Mouse (Mus musculus): ENCODE measurements around the gene Gdpd5. TPM values are rescaled to one million over a fixed set of nuclear protein-coding genes. Genes with fewer than 3 reads are reported as not detected.

The Gdpd5 gene
- polyA plus RNA-seq, 1 experiment from 2014 or later, result 18.6 TPM

- Histone ChIP-seq H3K4me1 (replicated peaks; ENCODE audit: control insufficient read depth, insufficient read depth, low read length) (peaks cover 16% of the 10 kb centered on the region), H3K9me3 (ENCODE audit: control insufficient read depth, low read length) (no peaks in the 10 kb centered on the region), H3K4me3 (ENCODE audit: low read depth, low read length) (no peak overlapping the region), H3K9ac (ENCODE audit: low read length) (no peak overlapping the region), H3K36me3 (ENCODE audit: control insufficient read depth, insufficient read depth, low read length) (no peaks in the 10 kb centered on the region), H3K27me3 (replicated peaks; ENCODE audit: control insufficient read depth, insufficient read depth, low read length) (no peaks in the 10 kb centered on the region), H3K27ac (ENCODE audit: low read depth) (no peak overlapping the region), H3K4me2 (ENCODE audit: low read length) (no peak overlapping the region)
- DNase-seq (ENCODE audit: low spot score) (no peak), ATAC-seq (replicated peaks; ENCODE audit: low FRiP score, low TSS enrichment, low read depth) (no peak)
- WGBS, result 85% methylated on average over 12 of the region's 12 CpGs
Observed at GRCm38 (mm10) chr7:99404031-99404735, 23.0 kb downstream of the Gdpd5 start.

GRCm38 (mm10) chr7:99405386-99406155, 24.4 kb downstream of the Gdpd5 start:
- Histone ChIP-seq H3K27ac (ENCODE audit: low read depth) (no peak overlapping the region), H3K9ac (ENCODE audit: low read length) (no peak overlapping the region), H3K4me2 (ENCODE audit: low read length) (no peak overlapping the region), H3K27me3 (replicated peaks; ENCODE audit: control insufficient read depth, insufficient read depth, low read length) (no peaks in the 10 kb centered on the region), H3K4me1 (replicated peaks; ENCODE audit: control insufficient read depth, insufficient read depth, low read length) (peaks cover 26% of the 10 kb centered on the region), H3K4me3 (ENCODE audit: low read depth, low read length) (no peak overlapping the region), H3K9me3 (ENCODE audit: control insufficient read depth, low read length) (no peaks in the 10 kb centered on the region), H3K36me3 (ENCODE audit: control insufficient read depth, insufficient read depth, low read length) (no peaks in the 10 kb centered on the region)
- no peak for ATAC-seq (replicated peaks; ENCODE audit: low FRiP score, low TSS enrichment, low read depth)
- no peak for DNase-seq (ENCODE audit: low spot score)
- 44% methylated on average over 8 of the region's 8 CpGs for WGBS

GRCm38 (mm10) chr7:99407598-99407997, 26.4 kb downstream of the Gdpd5 start:
- Histone ChIP-seq H3K27ac (ENCODE audit: low read depth) (no peak overlapping the region), H3K4me1 (replicated peaks; ENCODE audit: control insufficient read depth, insufficient read depth, low read length) (peaks cover 16% of the 10 kb centered on the region), H3K9me3 (ENCODE audit: control insufficient read depth, low read length) (no peaks in the 10 kb centered on the region), H3K27me3 (replicated peaks; ENCODE audit: control insufficient read depth, insufficient read depth, low read length) (no peaks in the 10 kb centered on the region), H3K4me2 (ENCODE audit: low read length) (no peak overlapping the region), H3K9ac (ENCODE audit: low read length) (no peak overlapping the region), H3K36me3 (ENCODE audit: control insufficient read depth, insufficient read depth, low read length) (no peaks in the 10 kb centered on the region), H3K4me3 (ENCODE audit: low read depth, low read length) (no peak overlapping the region)
- WGBS, result 85% methylated on average over 2 of the region's 2 CpGs
- DNase-seq (ENCODE audit: low spot score) (no peak), ATAC-seq (replicated peaks; ENCODE audit: low FRiP score, low TSS enrichment, low read depth) (no peak)

- H3K27me3 ChIP-seq (replicated peaks; ENCODE audit: control insufficient read depth, insufficient read depth, low read length), result no peaks in the 10 kb centered on the region
- 60% methylated on average over 8 of the region's 8 CpGs for WGBS
- DNase-seq (ENCODE audit: low spot score), result no peak
- no peak overlapping the region for H3K9ac ChIP-seq (ENCODE audit: low read length)
- H3K27ac ChIP-seq (ENCODE audit: low read depth), result peak overlapping the region; percentile 11; the same call in 1 of the 2 replicates
- peaks cover 16% of the 10 kb centered on the region for H3K4me1 ChIP-seq (replicated peaks; ENCODE audit: control insufficient read depth, insufficient read depth, low read length)
- H3K4me2 ChIP-seq (ENCODE audit: low read length), result no peak overlapping the region
- ATAC-seq (replicated peaks; ENCODE audit: low FRiP score, low TSS enrichment, low read depth), result no peak
- H3K36me3 ChIP-seq (ENCODE audit: control insufficient read depth, insufficient read depth, low read length), result no peaks in the 10 kb centered on the region
- no peaks in the 10 kb centered on the region for H3K9me3 ChIP-seq (ENCODE audit: control insufficient read depth, low read length)
- H3K4me3 ChIP-seq (ENCODE audit: low read depth, low read length), result no peak overlapping the region
Observed at GRCm38 (mm10) chr7:99409441-99410222, 28.4 kb downstream of the Gdpd5 start.

- no peak for ATAC-seq (replicated peaks; ENCODE audit: low FRiP score, low TSS enrichment, low read depth)
- no peak overlapping the region for H3K4me2 ChIP-seq (ENCODE audit: low read length)
- WGBS, result 74% methylated on average over 9 of the region's 9 CpGs
Observed at GRCm38 (mm10) chr7:99410315-99410714, 29.1 kb downstream of the Gdpd5 start.

GRCm38 (mm10) chr7:99411047-99411779, 30.0 kb downstream of the Gdpd5 start:
- no peaks in the 10 kb centered on the region for H3K9me3 ChIP-seq (ENCODE audit: control insufficient read depth, low read length)
- no peak overlapping the region for H3K9ac ChIP-seq (ENCODE audit: low read length)
- H3K4me3 ChIP-seq (ENCODE audit: low read depth, low read length), result no peak overlapping the region
- no peak for DNase-seq (ENCODE audit: low spot score)
- H3K27ac ChIP-seq (ENCODE audit: low read depth), result no peak overlapping the region
- peaks cover 16% of the 10 kb centered on the region for H3K4me1 ChIP-seq (replicated peaks; ENCODE audit: control insufficient read depth, insufficient read depth, low read length)
- H3K36me3 ChIP-seq (ENCODE audit: control insufficient read depth, insufficient read depth, low read length), result no peaks in the 10 kb centered on the region
- no peaks in the 10 kb centered on the region for H3K27me3 ChIP-seq (replicated peaks; ENCODE audit: control insufficient read depth, insufficient read depth, low read length)
- no peak overlapping the region for H3K4me2 ChIP-seq (ENCODE audit: low read length)
- 47% methylated on average over 6 of the region's 6 CpGs for WGBS
- ATAC-seq (replicated peaks; ENCODE audit: low FRiP score, low TSS enrichment, low read depth), result no peak

More at GRCm38 (mm10) chr7:99410315-99410714, 29.1 kb downstream of the Gdpd5 start:
- DNase-seq (ENCODE audit: low spot score), result no peak
- Histone ChIP-seq H3K36me3 (ENCODE audit: control insufficient read depth, insufficient read depth, low read length) (no peaks in the 10 kb centered on the region), H3K4me1 (replicated peaks; ENCODE audit: control insufficient read depth, insufficient read depth, low read length) (peaks cover 16% of the 10 kb centered on the region), H3K27ac (ENCODE audit: low read depth) (peak overlapping the region; percentile 11; the same call in 1 of the 2 replicates), H3K9me3 (ENCODE audit: control insufficient read depth, low read length) (no peaks in the 10 kb centered on the region), H3K27me3 (replicated peaks; ENCODE audit: control insufficient read depth, insufficient read depth, low read length) (no peaks in the 10 kb centered on the region), H3K4me3 (ENCODE audit: low read depth, low read length) (no peak overlapping the region), H3K9ac (ENCODE audit: low read length) (no peak overlapping the region)

- Histone ChIP-seq H3K9ac (ENCODE audit: low read length) (no peak overlapping the region), H3K4me3 (ENCODE audit: low read depth, low read length) (no peak overlapping the region), H3K4me2 (ENCODE audit: low read length) (no peak overlapping the region), H3K36me3 (ENCODE audit: control insufficient read depth, insufficient read depth, low read length) (no peaks in the 10 kb centered on the region), H3K9me3 (ENCODE audit: control insufficient read depth, low read length) (no peaks in the 10 kb centered on the region), H3K27me3 (replicated peaks; ENCODE audit: control insufficient read depth, insufficient read depth, low read length) (no peaks in the 10 kb centered on the region), H3K27ac (ENCODE audit: low read depth) (no peak overlapping the region), H3K4me1 (replicated peaks; ENCODE audit: control insufficient read depth, insufficient read depth, low read length) (peaks cover 7% of the 10 kb centered on the region)
- WGBS, result 61% methylated on average over 4 of the region's 4 CpGs
- no peak for DNase-seq (ENCODE audit: low spot score)
- ATAC-seq (replicated peaks; ENCODE audit: low FRiP score, low TSS enrichment, low read depth), result no peak
Observed at GRCm38 (mm10) chr7:99415045-99415444, 33.8 kb downstream of the Gdpd5 start.

GRCm38 (mm10) chr7:99419311-99419710, 38.1 kb downstream of the Gdpd5 start:
- H3K4me3 ChIP-seq (ENCODE audit: low read depth, low read length), result no peak overlapping the region
- H3K27me3 ChIP-seq (replicated peaks; ENCODE audit: control insufficient read depth, insufficient read depth, low read length), result no peaks in the 10 kb centered on the region
- H3K9ac ChIP-seq (ENCODE audit: low read length), result no peak overlapping the region
- WGBS, result 73% methylated on average over 3 of the region's 3 CpGs
- H3K27ac ChIP-seq (ENCODE audit: low read depth), result no peak overlapping the region
- no peak for ATAC-seq (replicated peaks; ENCODE audit: low FRiP score, low TSS enrichment, low read depth)
- H3K4me2 ChIP-seq (ENCODE audit: low read length), result no peak overlapping the region
- 0 out of 2 replicates have a peak, but pooled peaks cover 5% of the 10 kb centered on the region for H3K4me1 ChIP-seq (replicated peaks; ENCODE audit: control insufficient read depth, insufficient read depth, low read length)
- H3K9me3 ChIP-seq (ENCODE audit: control insufficient read depth, low read length), result no peaks in the 10 kb centered on the region
- no peak for DNase-seq (ENCODE audit: low spot score)
- H3K36me3 ChIP-seq (ENCODE audit: control insufficient read depth, insufficient read depth, low read length), result no peaks in the 10 kb centered on the region
